Mouse (Mus musculus) cerebellum, adult 11-12 months (tissue): ENCODE data around the gene Zfp319.
A peak's percentile ranks its signal among the peaks of the same experiment; 100 is the strongest.

Experiments used
- DNase-seq: peaks from one replicate; pipeline ENCODE4 v3.0.0; 2022

Gene Zfp319

DNA sequence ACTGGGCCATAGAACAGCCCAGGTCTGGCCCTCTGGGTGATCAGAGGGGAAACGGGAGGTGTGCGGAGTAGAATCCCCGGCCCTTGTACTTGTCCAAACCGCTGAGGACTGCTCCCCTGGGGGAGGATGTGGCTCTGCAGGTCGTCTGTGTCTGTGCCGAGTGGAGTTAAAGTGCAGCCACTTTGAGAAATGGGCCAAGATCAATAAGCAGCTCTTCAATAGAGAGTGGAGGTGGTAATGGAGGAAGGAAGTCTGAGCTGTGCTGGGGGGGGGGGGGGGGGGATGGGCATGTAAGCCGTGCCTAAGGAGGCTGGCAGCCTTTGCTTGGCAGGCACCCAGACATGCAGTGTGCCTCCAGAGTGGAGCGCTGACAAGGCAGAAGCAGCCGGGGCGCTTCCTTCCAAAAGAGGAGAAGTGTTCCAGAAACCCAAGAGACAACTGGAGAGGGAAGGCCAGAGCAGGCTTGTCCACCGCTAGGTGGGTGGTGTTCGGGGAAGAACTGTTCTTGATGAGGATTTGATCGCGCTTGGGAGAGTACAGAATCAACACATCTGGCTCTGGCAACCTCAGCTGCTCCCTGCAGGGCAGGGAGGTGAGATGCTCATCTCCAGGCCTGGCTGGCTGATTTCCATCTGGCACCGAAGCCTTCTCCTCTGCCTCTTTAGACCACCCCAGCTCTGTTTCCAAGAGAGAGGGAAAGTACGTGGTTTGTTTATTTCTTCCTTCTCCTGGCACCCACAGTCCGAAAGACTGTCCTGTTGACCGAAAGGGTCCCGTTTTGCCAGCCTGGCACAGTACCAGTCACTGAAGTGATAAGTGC lies 17.3 kb upstream of the Zfp319 start:
- peak; percentile 33 for DNase-seq

DNA sequence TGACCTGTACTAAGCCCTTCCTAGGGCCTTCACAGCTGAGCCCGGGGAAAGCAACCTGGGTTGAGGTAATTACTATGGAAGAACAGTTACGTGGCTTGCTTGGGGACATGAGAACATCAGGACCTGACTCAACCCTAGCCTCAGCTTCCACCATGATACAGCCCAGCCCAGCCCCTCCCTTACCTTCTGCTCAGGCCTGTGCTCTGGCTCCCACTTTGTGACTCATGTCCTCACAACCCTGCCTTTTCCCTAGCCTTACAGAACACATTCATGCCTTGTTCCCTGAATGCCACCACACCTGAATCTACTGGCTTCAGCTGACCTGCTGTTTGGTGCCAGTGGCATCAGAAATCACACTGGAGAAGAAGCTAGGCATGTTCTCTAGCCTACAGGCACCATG lies 16.6 kb upstream of the Zfp319 start:
- no peak for DNase-seq

DNA sequence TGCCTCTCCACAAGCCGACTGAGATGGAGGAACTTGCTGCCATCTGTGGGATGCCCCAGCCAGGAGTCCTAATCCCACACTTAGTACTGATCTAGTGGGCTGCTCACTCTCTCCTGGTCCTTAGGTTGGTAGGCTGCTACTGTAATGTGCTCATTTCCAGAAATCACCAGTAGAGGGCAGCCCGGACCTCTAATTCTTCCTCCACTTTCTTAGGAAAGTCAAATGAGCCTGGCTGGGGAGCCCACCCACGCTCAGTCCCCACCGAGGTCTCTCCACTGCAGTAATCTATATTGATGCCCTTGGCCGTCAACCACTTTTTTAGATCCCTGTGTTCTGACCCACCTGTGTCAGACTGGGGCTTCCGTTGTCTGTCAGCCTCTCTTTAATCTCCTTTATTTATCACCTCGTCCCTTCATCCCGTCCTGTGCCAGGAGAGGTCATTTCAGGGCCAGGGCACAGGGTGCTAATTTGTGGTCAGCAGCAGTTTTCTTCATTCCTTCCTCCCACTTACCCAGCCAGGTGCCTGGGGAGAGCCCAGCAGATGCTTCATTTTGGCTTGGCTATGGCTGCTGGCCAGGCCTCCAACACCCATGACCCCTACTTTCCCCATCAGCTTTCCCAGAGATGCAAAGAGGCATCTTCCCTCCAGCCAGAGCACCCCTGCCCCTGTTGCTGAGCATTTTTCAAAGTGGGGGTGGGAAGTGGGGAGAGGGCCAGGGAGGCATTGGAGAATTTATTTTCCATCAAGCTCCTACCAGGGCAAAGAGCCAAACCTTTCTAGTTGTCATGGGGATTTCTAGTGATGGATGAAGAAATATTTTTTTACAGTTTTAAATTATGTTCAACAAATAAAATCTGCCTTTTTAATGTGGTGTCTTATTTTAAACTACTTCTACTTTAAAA lies 15.1 kb upstream of the Zfp319 start:
- no peak for DNase-seq

DNA sequence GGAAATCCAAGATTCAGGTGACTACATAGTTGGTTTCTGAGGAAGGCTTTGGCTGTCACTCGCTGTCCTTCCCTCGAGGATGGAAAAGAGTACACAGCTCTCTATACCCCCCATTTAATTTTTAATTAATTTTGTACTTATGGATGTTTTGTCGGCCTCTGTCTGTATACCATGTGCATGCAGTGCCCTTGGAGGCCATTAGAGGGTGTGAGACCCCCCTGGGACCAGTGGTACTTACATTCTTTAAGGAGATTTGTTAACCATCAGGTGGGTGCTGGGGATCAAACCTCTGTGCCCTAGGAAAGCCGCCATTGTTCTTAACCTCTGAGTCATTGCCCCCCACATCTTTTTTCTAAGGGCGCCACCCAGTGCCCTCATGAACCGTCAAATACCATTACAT lies 12.9 kb upstream of the Zfp319 start:
- no peak for DNase-seq

DNA sequence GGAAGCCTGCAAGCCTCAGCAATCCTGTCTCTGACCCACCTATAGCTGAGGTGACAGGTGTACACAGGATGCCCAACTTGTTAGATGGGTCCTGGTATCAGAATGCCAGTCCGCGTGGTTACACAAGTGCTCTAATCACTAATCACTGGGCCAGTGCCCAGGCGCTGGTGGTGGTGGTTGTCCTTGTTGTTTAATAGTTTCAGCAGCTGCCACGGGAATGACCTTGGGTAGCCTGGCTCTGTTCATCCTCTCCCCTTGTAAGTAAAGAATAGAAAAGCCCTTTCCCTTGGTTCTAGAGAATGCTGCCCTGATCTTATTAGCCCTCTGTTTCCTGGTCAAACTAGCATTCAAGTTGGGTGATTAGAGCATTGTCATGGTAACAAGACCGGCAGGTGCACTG lies 10.0 kb upstream of the Zfp319 start:
- no peak for DNase-seq

DNA sequence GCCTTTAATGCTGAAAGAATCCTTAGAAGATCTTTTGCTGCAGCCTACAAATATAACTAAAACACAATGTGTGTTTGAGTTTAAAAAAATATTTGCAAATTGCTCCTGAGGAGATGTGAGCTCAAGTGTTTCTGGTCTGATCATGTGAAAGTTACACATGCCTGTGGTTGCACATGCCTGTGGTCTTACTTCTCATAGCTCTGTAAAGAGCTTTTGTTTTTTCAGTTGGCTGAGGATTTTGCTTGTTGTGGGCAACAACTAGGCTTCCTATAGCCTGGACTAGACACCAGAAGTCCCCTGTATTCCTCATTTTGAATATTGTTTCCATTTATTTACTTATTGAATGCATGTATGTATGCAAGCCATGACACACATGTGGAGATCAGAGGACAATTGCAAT lies 4.6 kb upstream of the Zfp319 start:
- no peak for DNase-seq

DNA sequence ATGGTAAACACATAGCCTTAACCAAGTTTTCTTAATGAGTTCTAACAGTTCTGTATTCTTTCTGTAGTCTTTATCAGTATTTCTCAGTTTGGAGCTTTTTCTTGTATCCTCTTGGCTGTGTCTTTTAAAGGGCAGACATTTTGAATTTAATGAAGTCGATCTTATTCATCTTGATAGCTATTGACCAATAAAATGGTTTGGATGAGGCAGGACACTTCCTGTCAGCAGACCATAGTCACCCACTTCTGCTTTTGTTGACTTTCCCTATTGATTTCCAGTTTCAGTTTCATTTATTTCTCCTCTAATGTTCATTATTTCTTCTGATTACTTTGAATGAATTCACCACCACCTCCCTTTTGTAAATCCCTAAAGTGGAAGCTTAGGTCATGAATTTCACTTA lies 4.0 kb upstream of the Zfp319 start:
- DNase-seq = no peak

DNA sequence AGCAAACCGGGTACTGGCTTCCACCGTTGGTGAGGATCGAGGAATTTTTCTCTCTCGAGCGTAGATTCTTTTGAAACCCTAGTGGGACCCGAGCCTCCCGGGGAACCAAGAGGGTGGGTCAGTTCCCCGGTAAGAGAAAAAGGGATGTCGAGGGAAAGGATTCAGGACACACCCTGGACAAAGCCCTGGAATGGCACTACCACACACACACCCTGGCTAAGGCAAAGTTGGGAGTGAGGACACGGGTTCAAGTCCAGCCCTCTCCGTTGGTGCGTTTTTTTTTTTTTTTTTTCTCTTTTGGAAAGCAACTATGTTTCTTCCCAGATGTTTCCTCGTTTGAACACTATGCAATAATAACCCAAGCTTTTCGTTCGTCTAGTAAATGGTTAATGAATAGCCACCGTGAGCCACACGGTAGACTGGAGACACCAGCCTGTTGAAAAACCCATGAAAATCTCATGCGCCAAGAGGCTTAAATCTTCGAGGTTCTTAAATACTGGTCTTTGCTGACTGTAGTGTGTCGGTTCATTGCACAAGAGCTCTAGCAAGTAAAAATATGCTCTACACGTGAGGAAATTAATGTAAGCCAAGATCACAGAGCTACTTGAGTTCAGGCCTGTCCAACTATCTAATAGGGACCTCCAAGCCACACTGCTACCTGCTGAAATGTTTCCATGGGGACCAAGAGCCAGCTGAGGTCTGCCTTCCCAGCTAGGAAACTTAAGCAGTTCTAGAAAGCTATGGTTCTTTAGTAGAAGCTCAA lies 868 bp upstream of the Zfp319 start:
- DNase-seq = no peak

DNA sequence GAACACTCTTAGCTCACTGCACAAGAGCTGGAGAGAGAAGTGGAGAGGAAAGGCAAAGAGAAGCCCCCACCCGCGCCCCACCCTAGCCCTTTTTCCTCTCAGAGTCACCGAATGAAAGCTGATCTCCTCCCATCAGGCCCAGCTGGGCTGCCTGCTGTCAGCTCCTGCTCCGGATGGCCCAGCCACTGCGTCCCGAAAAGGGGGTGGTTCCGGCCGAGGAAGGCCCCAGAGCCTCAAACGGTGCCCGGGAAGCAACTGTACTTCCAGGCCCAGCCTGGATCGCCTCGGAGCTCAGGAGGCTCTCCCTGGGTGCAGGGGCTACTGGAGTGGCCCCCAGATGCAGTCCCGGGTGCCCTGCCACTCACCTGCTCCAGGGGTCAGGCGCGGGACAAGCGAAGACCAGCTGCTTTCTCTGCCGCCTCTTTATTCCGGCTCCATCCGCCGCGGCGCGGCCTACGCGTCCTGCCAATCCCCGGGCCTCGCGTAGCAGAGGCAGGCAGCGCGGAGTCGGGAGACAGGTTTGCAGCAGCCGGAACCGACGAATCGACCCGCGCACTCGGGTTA lies 512 bp downstream of the Zfp319 start:
- no peak for DNase-seq

DNA sequence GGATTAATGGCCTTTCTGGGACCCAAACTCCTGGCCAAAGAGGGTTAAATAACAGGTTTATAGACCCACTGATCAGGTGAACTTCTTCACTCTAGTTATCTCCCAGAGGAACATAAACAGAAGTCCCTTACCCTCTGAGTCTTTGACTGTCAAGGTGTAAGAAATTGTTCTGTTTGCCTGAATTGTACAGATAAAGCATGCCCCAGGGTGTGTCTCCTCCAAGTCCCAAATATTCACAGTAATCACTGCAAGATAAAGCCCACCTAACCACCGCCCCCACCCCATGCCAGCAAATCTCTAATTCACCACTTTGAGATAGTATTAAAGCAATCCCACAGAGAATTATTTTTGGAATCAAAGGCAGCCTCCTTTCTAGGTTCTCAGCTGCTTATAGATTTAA lies 1.4 kb downstream of the Zfp319 start:
- no peak for DNase-seq

DNA sequence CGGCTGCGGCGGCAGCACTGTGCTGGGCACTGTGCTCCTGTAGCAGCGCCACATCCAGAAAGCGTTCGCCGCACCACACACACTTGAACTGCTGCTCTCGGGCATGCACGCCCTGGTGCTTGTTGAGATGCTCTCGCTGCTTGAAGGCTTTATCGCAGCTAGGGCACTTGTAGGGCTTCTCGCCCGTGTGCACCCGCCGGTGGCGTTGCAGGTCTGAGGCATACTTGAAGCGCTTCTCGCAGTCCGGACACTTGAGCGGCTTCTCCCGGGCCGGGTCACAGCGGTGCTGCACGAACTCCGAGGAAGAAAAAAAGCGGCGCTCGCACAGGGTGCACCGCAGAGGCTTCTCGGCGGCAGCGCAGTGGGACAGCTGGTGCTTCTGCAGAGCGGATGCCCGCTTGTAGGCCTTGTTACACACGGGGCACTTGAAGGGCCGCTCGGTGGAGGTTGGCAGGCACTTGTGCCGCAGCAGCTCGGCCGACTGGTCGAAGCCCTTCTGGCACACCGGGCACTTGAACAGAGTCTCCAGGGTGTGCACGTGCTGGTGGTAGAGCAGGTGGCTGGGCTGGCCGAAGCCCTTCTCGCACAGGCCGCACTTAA lies 3.8 kb downstream of the Zfp319 start:
- DNase-seq = no peak

DNA sequence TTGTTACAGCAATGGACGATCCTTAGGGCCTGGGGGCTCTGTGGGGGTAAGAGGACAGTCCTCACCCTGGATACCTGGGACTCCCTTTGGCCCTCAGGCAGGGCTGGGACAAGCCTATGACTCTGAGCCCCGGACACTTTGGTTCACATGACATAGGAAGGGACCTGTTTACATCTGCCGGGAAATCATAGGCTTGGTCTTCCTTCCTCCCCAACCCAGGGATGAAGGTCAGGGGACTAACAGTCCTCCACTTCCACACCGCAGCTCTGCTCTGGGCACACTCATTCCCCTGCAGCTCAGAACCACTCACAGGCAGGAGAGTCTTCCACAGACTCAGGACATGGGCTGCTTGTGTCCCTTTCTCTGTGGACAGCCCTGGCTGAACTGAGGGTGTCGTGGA lies 4.9 kb downstream of the Zfp319 start:
- DNase-seq = no peak

DNA sequence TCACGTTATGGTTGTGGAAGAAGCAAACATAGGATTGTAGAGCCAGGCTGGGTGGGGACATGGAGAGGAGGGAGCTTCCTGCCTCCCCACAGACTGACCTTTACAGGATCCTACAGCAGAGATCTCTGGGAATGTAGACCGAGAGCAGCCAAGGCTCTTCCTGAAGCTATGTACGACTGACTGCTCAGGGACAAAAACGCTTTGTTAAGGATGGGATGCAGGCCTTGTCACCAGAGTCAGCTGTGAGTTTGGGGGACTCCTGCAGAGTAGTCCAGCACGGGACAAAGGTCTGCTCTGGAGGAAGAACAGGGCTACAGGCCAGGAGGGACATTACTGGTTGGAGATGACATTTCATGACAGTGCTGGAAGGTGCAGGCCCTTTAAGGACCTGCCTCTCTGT lies 7.1 kb downstream of the Zfp319 start:
- no peak for DNase-seq

DNA sequence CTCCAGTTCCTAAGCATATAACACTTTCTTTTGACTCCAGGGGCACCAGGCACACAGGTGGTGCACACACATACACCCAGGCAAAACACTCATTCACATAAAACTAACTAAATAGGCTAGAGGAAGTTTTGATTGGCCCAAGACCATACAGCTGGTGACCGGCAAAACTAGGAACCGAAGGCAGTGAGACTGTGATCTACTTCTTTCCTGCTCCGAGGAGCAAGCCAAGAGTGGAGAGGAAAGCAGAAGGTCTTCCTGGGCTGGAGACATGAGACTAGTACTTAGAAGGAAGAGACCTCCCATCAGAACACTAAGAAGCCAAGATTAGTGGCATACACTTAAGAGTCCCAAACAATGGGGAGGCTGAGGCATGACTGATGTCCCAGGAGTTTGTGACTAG lies 8.5 kb downstream of the Zfp319 start:
- DNase-seq = no peak

DNA sequence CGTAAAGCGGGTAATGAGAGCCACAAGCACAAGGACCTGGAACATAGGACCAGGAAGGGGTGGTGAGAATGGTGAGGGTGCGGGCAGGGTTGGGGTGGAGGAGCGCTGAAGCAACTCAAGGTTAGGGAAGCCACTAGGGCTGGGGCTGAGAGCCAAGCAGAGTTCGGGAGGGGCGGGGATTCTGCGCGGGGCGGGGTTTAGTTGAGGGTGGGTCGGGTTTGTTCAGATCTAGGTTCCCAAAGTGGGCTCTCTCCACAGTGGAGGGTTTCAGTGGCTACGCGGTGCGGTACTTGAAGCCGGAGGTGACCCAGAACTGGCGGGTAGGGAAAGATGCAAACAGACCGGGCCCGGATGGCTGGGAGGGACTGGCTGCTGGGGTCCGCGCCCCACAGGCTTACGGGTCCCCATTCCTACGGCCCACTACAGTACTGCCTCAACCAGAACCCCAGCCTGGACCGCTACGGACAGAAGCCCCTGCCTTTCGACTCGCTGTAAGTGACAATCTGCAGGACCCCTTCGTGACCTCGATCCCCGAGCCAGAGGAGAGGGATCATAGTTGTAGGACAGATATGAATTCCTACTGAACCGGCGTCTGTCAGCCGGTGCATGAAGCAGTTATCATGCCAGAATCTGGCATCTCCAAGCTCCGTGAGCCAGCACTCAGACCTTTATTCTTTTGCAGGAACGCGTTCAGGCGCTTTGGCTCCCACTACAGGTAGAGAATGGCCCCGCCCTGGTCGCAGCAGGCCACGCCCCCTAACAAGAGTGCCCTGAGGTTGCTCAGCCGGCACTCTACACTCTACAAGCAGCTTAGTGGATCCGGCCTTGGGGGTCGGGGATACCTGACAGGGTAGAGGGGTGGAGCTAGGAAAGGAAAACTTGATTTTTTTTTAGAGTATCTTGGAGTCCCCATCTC lies 11.3 kb downstream of the Zfp319 start:
- peak; percentile 42 for DNase-seq

DNA sequence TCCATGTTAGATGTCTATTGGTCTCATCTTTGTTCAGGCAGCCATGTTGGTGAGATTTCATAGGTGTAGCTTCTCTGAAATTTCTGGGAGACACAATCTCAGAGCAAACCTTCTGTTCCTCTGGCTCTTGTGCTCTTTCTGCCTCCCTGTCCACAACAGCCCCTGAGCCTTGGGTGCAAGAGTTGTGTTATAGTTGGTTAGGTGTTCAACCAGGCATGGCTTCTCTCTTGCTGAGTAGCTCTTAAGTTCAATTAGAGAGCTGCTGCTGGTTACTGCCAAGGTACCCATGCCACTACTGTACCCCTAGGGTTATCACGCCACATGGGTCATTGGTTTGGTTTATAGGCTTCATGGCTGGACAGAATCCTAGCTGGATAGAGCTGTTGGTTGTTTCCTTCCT lies 16.4 kb downstream of the Zfp319 start:
- no peak for DNase-seq

DNA sequence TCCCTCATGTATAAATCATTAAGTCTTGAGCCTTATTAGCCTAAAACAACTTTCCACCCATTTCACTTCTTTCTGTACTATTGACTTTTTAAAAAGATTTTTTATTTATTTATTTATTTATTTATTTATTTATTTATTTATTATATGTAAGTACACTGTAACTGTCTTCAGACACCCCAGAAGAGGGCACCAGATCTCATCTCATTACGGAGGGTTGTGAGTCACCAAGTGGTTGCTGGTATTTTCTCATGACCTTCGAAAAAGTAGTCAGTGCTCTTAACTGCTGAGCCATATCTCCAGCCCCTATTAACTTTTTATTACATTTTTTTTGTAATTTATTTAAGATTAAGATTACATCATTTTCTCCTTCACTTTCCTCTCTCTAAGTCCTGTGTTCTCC lies 17.0 kb downstream of the Zfp319 start:
- no peak for DNase-seq

DNA sequence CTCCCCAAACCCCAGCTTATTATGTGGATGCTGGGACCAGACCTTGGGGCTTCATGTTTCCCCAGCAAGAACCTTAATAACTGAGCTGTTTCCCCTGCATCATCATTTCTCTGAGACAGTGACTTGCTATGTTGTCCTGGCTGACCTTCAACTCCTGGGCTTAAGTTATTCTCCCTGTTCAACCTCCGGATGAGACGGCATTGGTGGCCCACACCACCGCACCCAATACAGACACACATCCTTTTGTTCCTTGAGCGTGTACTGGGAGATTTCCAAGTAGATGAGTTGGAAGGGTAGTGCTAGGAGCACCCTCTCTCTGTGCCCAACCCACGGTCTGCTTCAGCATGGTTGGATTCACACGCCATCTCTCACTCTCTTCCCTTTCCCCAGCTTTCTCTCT lies 17.9 kb downstream of the Zfp319 start:
- no peak for DNase-seq

DNA sequence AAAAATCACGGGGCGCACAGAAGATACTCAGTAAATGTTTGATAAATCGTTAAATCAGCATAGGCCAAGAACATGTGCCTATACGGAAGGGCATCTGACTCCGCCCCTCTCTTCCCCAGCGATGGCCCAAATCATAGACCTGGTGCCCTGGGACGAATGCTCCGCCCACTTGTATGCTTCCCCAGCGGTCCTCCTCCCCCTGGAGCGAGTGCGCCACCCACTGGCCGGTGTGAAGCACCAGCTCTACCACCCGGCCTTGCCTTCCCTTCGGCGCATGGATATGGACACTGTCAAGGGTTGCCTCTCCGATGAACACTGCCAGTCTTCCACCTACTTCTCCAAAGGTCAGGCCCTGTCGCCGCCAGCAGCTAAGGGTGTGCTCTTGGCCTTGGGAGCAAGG lies 18.9 kb downstream of the Zfp319 start:
- DNase-seq = no peak

DNA sequence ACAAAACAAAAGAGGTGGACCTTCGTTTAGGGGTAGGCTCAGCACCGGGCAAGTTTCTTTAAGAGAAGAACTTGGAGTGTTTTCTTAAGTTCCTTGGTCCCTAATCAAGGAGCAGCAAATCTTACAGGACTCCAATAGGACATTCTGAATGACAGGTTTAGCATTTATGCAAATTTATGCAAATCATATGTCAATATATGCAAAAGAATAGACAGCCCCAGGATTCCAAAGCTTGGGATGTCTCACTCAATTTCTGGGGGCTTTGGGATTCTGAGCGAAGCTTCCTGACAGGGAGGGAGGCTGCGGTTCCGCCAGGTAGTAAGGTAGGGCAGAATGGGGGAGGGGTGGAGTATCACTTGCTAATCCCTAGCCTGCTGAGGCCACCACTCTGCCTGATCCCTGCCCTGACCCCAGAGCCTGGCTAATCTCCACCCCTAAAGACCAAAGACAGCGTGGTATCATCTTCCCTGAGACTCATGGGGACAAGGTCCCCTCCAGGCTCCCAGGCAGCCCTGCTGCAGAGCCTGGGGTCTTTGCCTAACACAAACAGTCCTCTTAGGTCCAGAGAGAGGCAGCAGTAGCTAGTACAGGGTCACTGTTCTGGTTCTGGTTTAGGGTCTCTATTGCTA lies 21.3 kb downstream of the Zfp319 start, which contains the start of gene Tepp:
TSS of gene Tepp (plus strand) at position 225 of the 629 bp plus-strand sequence.
- DNase-seq = no peak

DNA sequence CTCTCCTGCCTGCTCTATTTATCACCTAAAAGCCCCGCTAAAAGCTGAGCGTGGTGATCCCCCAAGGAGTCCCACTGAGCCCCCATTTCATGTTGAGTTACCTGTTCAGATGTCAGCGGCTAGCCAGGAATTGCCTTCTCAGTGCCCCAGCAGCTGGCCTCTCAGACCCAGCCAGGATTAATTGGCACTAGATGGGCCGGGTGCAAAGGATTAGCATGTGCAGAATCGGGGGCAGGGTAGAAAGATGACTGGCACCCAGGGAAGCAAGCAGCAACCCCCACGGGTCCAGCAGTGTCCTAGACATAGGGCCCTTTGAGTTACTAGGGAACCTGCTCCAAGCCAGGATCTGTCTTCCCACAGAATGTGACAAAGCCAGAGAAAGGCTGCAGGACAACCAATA lies 25.3 kb downstream of the Zfp319 start, which contains the start of gene Cngb1:
TSS of gene Cngb1 (minus strand) at position 155 of the 400 bp plus-strand sequence.
- DNase-seq = no peak
